Mouse (Mus musculus) adipocyte (in vitro differentiated cells): ENCODE measurements at regions not wholly inside any gene's neighbourhood (a gene's known extent, or its start where the extent isn't known, plus 50 kb on each side); places are given as distances from the start of the nearest gene placed in this dataset.

ENCODE experiments used
- DNase-seq: peaks from one replicate; pipeline ENCODE4 v3.0.0-alpha.2; 2016; ENCODE audit warnings: low spot score

GRCm38 (mm10) chr13:111159498-111159897 lies 95.3 kb upstream of the Actbl2 start:
- DNase-seq: no peak

- no peak for DNase-seq
Measured at GRCm38 (mm10) chr13:111165538-111165937, 89.3 kb upstream of the Actbl2 start.

GRCm38 (mm10) chr13:111170269-111171165 lies 84.3 kb upstream of the Actbl2 start:
- no peak for DNase-seq

- no peak for DNase-seq
Measured at GRCm38 (mm10) chr13:111179186-111179585, 75.6 kb upstream of the Actbl2 start.

GRCm38 (mm10) chr13:111183293-111183692 lies 71.5 kb upstream of the Actbl2 start:
- no peak for DNase-seq

- no peak for DNase-seq
Measured at GRCm38 (mm10) chr13:111185799-111186198, 69.0 kb upstream of the Actbl2 start.

GRCm38 (mm10) chr13:111186833-111187232 lies 68.0 kb upstream of the Actbl2 start:
- DNase-seq: no peak

- DNase-seq: no peak
Measured at GRCm38 (mm10) chr13:111193919-111194318, 60.9 kb upstream of the Actbl2 start.

GRCm38 (mm10) chr13:111194337-111194736 lies 60.5 kb upstream of the Actbl2 start:
- no peak for DNase-seq

- DNase-seq: no peak
Measured at GRCm38 (mm10) chr13:111201532-111201931, 53.3 kb upstream of the Actbl2 start.

- DNase-seq: peak; percentile 8
Measured at GRCm38 (mm10) chr13:111204580-111205285, 50.1 kb upstream of the Actbl2 start.
